Mouse (Mus musculus) lung, embryonic 15.5 days (tissue): ENCODE results near the gene Eomes. TPM values are rescaled to one million over a fixed set of nuclear protein-coding genes. Genes with fewer than 3 reads are reported as not detected.
A peak's percentile ranks its signal among the peaks of the same experiment; 100 is the strongest.

Source experiments
- ATAC-seq: fragments of 200-750 bp; cut with Nextera tagmentation; 2 replicates; pipeline ENCODE4 v1.8.0; 2017; ENCODE audit warnings: moderate number of reproducible peaks, borderline replicate concordance; ENCODE audit not compliant: low FRiP score, low TSS enrichment; ENCODE audit errors: extremely low read depth
- H3K27ac ChIP-seq: fragments of 300-500 bp; sonication (generic); 2 replicates; pipeline ENCODE4 v1.5.1; 2015; ENCODE audit warnings: moderate library complexity, mild to moderate bottlenecking, inconsistent platforms
- H3K27me3 ChIP-seq: fragments of 300-500 bp; sonication (generic); 2 replicates; pipeline ENCODE4 v1.6.1; 2015; ENCODE audit warnings: inconsistent platforms
- H3K36me3 ChIP-seq: fragments of 300-500 bp; sonication (generic); 2 replicates; pipeline ENCODE4 v1.6.1; 2015; ENCODE audit warnings: inconsistent platforms
- H3K4me1 ChIP-seq: fragments of 300-500 bp; sonication (generic); 2 replicates; pipeline ENCODE4 v1.6.1; 2015; ENCODE audit warnings: inconsistent platforms
- H3K4me2 ChIP-seq: fragments of 300-500 bp; sonication (generic); 2 replicates; pipeline ENCODE4 v1.6.1; 2015; ENCODE audit warnings: inconsistent platforms, mild to moderate bottlenecking, moderate library complexity
- H3K4me3 ChIP-seq: fragments of 300-500 bp; sonication (generic); 2 replicates; pipeline ENCODE4 v1.5.1; 2015; ENCODE audit warnings: mild to moderate bottlenecking, inconsistent platforms
- H3K9ac ChIP-seq: fragments of 300-500 bp; sonication (generic); 2 replicates; pipeline ENCODE4 v1.6.1; 2015; ENCODE audit warnings: inconsistent platforms
- H3K9me3 ChIP-seq: fragments of 300-500 bp; sonication (generic); 2 replicates; pipeline ENCODE4 v1.6.1; 2016; ENCODE audit warnings: inconsistent platforms
- WGBS: fragments of 180-500 bp; shearing (Covaris S2); methylation state at CpG from one replicate; pipeline ENCODE4 v1.1.7; 2015; 5-methylcytosine and 5-hydroxymethylcytosine counted together
- polyA plus RNA-seq: library from polyadenylated mRNA; unstranded; fragments of >200 nt; fragmentation: Nextera tagmentation; extraction: Ambion mirVana; gene quantifications from 2 replicates; pipeline ENCODE4 v1.2.1, GENCODE M21; 2015

Eomes gene
- polyA plus RNA-seq, 1 experiment from 2014 or later: not detected

GRCm38 (mm10) chr9:118488896-118489578 is 11.0 kb downstream of the Eomes start:
- Histone ChIP-seq H3K27me3 (peaks cover 58% of the 10 kb centered on the region), H3K4me2 (peak overlapping the region; percentile 70), H3K4me1 (peaks cover 20% of the 10 kb centered on the region), H3K9ac (no peak overlapping the region), H3K27ac (no peak overlapping the region), H3K4me3 (peak overlapping the region; percentile 35), H3K36me3 (no peaks in the 10 kb centered on the region), H3K9me3 (no peaks in the 10 kb centered on the region)
- no peak for ATAC-seq
- 1% methylated on average over 20 of the region's 20 CpGs for WGBS

- Histone ChIP-seq H3K4me3 (peak overlapping the region; percentile 35), H3K27me3 (peaks cover 53% of the 10 kb centered on the region), H3K27ac (no peak overlapping the region), H3K9me3 (no peaks in the 10 kb centered on the region), H3K36me3 (no peaks in the 10 kb centered on the region), H3K4me1 (peaks cover 20% of the 10 kb centered on the region), H3K9ac (no peak overlapping the region), H3K4me2 (peak overlapping the region; percentile 70)
- peak; percentile 76 for ATAC-seq
- under 1% methylated on average over 16 of the region's 16 CpGs for WGBS
These were observed 11.6 kb downstream of the Eomes start for GRCm38 (mm10) chr9:118489579-118490019.

- Histone ChIP-seq H3K4me1 (peaks cover 20% of the 10 kb centered on the region), H3K9ac (no peak overlapping the region), H3K4me3 (no peak overlapping the region), H3K36me3 (no peaks in the 10 kb centered on the region), H3K9me3 (no peaks in the 10 kb centered on the region), H3K4me2 (no peak overlapping the region), H3K27me3 (peaks cover 37% of the 10 kb centered on the region), H3K27ac (no peak overlapping the region)
- 80% methylated on average over 4 of the region's 4 CpGs for whole genome bisulfite sequencing
- ATAC-seq: no peak
These were observed 13.2 kb downstream of the Eomes start for GRCm38 (mm10) chr9:118491195-118491594.

GRCm38 (mm10) chr9:118492932-118493698 is 15.1 kb downstream of the Eomes start:
- Histone ChIP-seq H3K4me1 (peaks cover 13% of the 10 kb centered on the region), H3K9ac (no peak overlapping the region), H3K4me2 (no peak overlapping the region), H3K27me3 (peaks cover 17% of the 10 kb centered on the region), H3K9me3 (no peaks in the 10 kb centered on the region), H3K36me3 (no peaks in the 10 kb centered on the region), H3K4me3 (no peak overlapping the region), H3K27ac (no peak overlapping the region)
- whole genome bisulfite sequencing: 80% methylated on average over 8 of the region's 8 CpGs
- ATAC-seq: no peak

- Histone ChIP-seq H3K4me3 (no peak overlapping the region), H3K9ac (no peak overlapping the region), H3K27me3 (peaks cover 7% of the 10 kb centered on the region), H3K4me2 (no peak overlapping the region), H3K36me3 (no peaks in the 10 kb centered on the region), H3K9me3 (no peaks in the 10 kb centered on the region), H3K27ac (no peak overlapping the region), H3K4me1 (peaks cover 4% of the 10 kb centered on the region)
- ATAC-seq: no peak
- 86% methylated on average over 5 of the region's 5 CpGs for WGBS
These were observed 16.1 kb downstream of the Eomes start for GRCm38 (mm10) chr9:118494106-118494505.

GRCm38 (mm10) chr9:118495933-118496332 is 17.9 kb downstream of the Eomes start:
- Histone ChIP-seq H3K27ac (no peak overlapping the region), H3K4me3 (no peak overlapping the region), H3K27me3 (peaks cover 3% of the 10 kb centered on the region; the same call in 1 of the 2 replicates), H3K9ac (no peak overlapping the region), H3K4me2 (no peak overlapping the region), H3K9me3 (no peaks in the 10 kb centered on the region), H3K36me3 (no peaks in the 10 kb centered on the region), H3K4me1 (no peaks in the 10 kb centered on the region)
- no peak for ATAC-seq
- 83% methylated on average over 3 of the region's 3 CpGs for WGBS

- Histone ChIP-seq H3K4me2 (no peak overlapping the region), H3K4me3 (no peak overlapping the region), H3K27ac (no peak overlapping the region), H3K27me3 (peaks cover under 1% of the 10 kb centered on the region; the same call in 1 of the 2 replicates), H3K9ac (no peak overlapping the region), H3K36me3 (no peaks in the 10 kb centered on the region), H3K4me1 (no peaks in the 10 kb centered on the region), H3K9me3 (no peaks in the 10 kb centered on the region)
- ATAC-seq: no peak
- WGBS: 68% methylated on average over 3 of the region's 3 CpGs
These were observed 18.9 kb downstream of the Eomes start for GRCm38 (mm10) chr9:118496952-118497351.

GRCm38 (mm10) chr9:118498061-118498460 is 20.0 kb downstream of the Eomes start:
- Histone ChIP-seq H3K4me3 (no peak overlapping the region), H3K27me3 (no peaks in the 10 kb centered on the region; the same call in 1 of the 2 replicates), H3K36me3 (no peaks in the 10 kb centered on the region), H3K27ac (no peak overlapping the region), H3K9ac (no peak overlapping the region), H3K4me2 (no peak overlapping the region), H3K9me3 (no peaks in the 10 kb centered on the region), H3K4me1 (no peaks in the 10 kb centered on the region)
- 62% methylated on average over 7 of the region's 7 CpGs for WGBS
- no peak for ATAC-seq

GRCm38 (mm10) chr9:118500963-118501362 is 23.0 kb downstream of the Eomes start:
- WGBS: 76% methylated on average over 6 of the region's 6 CpGs
- no peaks in the 10 kb centered on the region for H3K9me3 ChIP-seq
- H3K4me1 ChIP-seq: no peaks in the 10 kb centered on the region
- no peak for ATAC-seq
- no peak overlapping the region for H3K9ac ChIP-seq
- no peaks in the 10 kb centered on the region for H3K36me3 ChIP-seq
- H3K27ac ChIP-seq: no peak overlapping the region
- H3K4me3 ChIP-seq: no peak overlapping the region
- no peaks in the 10 kb centered on the region; the same call in 1 of the 2 replicates for H3K27me3 ChIP-seq
- H3K4me2 ChIP-seq: no peak overlapping the region

GRCm38 (mm10) chr9:118504656-118505055 is 26.6 kb downstream of the Eomes start:
- Histone ChIP-seq H3K9ac (no peak overlapping the region), H3K27ac (no peak overlapping the region), H3K4me1 (peaks cover 17% of the 10 kb centered on the region), H3K4me3 (no peak overlapping the region), H3K27me3 (no peaks in the 10 kb centered on the region), H3K9me3 (no peaks in the 10 kb centered on the region), H3K36me3 (no peaks in the 10 kb centered on the region), H3K4me2 (no peak overlapping the region)
- no peak for ATAC-seq
- 82% methylated on average over 3 of the region's 3 CpGs for WGBS

- 0 out of 2 replicates have a peak within 1 kb of the TSS, but pooled peaks have one; percentile 37 for H3K27ac ChIP-seq
- H3K9me3 ChIP-seq: no peaks in the 10 kb centered on the region
- no peaks in the 10 kb centered on the region for H3K36me3 ChIP-seq
- H3K9ac ChIP-seq: peak within 1 kb of the TSS; percentile 94
- H3K27me3 ChIP-seq: no peaks in the 10 kb centered on the region
- peak within 1 kb of the TSS; percentile 91 for H3K4me2 ChIP-seq
- peak; percentile 80 for ATAC-seq
- under 1% methylated on average over 43 of the region's 43 CpGs for WGBS
- H3K4me1 ChIP-seq: peaks cover 17% of the 10 kb centered on the region
- peak within 1 kb of the TSS; percentile 97 for H3K4me3 ChIP-seq
These were observed 28.0 kb downstream of the Eomes start, which contains the start of gene Golga4 for GRCm38 (mm10) chr9:118506020-118506403. TSS of gene Golga4 (plus strand) at chr9:118506267.
